Mouse (Mus musculus): ENCODE results near the gene Gsdme.
A peak's percentile ranks its signal among the peaks of the same experiment; 100 is the strongest.

Gene Gsdme

GRCm38 (mm10) chr6:50175736-50176135 is 87.9 kb downstream of the Gsdme start:
- no peak for DNase-seq

DNA sequence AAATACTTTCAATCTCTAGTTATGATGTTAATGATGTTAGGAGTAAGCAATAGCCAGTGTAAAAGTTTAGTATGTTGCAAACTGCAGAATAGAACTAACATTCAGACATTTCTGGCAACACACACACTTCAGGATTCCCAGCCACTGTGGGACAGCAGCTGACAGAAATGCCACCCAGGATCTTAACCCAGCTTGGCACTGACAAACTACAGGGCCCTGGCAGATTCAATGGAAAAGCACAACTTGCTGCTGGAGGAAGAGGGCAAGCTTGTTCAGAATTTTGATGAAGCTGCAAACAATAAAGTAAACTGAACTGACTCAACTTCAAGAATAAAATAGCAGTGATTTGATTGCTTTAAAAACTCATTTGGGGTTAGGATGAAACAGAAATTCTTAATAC is 93.9 kb downstream of the Gsdme start:
- DNase-seq = no peak

DNA sequence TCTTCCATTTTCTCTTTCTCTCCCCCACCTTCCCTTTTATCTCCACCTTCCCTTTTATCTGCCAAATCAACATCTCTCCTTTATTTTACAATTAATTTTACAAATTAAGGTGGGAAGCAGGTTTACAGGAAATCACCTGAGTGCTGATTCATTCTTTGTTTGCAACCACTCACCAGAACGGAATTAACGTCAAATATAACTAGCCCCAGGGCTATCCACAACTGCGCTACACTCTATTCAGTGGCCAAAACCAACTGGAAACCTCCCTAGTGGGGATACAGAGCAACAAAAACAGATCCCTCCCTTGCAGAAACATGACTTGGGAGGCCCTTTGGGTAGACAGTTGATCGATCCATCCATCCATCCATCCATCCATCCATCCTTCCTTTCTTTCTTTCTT is 94.8 kb downstream of the Gsdme start:
- DNase-seq = no peak

- DNase-seq = no peak
Observed at GRCm38 (mm10) chr6:50163013-50163412, 100.6 kb downstream of the Gsdme start.

- no peak for DNase-seq
Observed at GRCm38 (mm10) chr6:50159842-50160241, 103.8 kb downstream of the Gsdme start.

GRCm38 (mm10) chr6:50149378-50149777 is 114.3 kb downstream of the Gsdme start:
- DNase-seq = peak; percentile 8

DNA sequence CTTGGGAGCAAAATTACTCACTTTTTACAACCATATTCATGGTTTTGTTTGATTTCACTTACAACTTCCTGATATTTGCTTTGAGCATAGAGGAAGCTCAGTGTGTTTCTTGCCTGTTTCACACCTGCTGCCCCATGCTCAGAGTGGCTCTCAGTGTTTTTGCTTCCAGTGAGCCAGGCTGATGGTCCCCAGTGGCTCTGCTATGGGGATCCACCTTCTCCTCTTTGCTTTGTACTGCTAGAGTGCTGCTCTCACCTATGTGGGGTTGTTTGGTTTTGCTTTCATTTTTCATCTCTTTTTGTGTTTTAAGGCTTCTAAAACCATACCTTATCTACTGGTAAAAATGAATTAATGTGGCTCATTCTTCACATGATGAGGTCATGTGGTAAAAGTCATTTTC is 117.5 kb downstream of the Gsdme start:
- no peak for DNase-seq

GRCm38 (mm10) chr6:50139526-50139925 is 124.1 kb downstream of the Gsdme start:
- DNase-seq = peak; percentile 7

Measured in kidney, adult 11 months (tissue).